Mouse (Mus musculus) spleen, adult 10 weeks (tissue): ENCODE measurements around the gene Mrpl27. TPM values are rescaled to one million over a fixed set of nuclear protein-coding genes. Genes with fewer than 3 reads are reported as not detected.

Experiments
- polyA plus RNA-seq: library from polyadenylated mRNA; stranded (reverse); fragments of 350-450 nt; fragmentation: Illumina TruSeq; extraction: RNeasy Lipid Tissue Mini Kit (QIAGEN cat#74804); gene quantifications from one replicate; pipeline ENCODE4 v1.2.3, GENCODE M21; 2015; ENCODE audit warnings: low replicate concordance; ENCODE audit not compliant: insufficient read depth

The Mrpl27 gene
- 31.3 TPM for polyA plus RNA-seq

DNA sequence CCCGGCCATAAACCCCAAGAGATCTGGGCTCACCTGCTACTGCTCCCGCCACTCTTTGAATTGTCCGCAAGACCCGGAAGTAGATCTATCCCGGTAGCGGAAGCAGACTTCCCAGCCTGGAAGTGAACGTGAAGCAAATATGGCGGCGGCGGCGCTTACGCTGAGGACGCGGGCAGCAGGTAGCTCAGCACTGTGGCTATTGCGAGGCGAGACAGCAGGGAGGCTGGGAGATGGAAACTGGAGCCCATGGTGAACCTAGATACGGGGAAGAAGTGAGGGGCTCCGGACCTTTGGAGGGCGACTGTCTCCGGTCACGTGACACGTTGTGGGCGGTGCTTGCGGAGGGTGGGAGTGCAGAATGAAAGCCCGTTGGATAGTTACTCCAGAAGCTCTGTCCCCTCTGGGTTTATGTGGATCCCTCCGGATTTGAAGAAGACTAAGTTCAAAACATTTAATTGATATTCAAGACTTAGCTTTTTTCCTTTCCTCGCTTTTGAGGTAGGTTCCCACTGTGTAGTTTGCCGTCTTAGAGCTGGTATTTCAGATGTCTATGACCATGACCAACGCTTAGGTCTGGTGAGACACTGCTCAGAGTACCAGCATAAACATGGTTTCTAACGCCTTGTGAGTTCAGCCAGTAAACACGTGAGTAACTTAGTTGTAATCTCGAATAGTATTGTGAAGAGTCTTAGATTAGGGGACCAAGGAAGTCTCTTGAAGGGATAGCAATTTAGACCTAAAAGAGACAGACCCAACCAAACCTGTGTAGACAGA is at the start of gene Mrpl27, which contains the start of gene Eme1:
Gene Mrpl27 (plus strand): TSS at position 105 of the 774 bp plus-strand sequence.
Gene Eme1 (minus strand): TSS at position 302 of the 774 bp plus-strand sequence.

DNA sequence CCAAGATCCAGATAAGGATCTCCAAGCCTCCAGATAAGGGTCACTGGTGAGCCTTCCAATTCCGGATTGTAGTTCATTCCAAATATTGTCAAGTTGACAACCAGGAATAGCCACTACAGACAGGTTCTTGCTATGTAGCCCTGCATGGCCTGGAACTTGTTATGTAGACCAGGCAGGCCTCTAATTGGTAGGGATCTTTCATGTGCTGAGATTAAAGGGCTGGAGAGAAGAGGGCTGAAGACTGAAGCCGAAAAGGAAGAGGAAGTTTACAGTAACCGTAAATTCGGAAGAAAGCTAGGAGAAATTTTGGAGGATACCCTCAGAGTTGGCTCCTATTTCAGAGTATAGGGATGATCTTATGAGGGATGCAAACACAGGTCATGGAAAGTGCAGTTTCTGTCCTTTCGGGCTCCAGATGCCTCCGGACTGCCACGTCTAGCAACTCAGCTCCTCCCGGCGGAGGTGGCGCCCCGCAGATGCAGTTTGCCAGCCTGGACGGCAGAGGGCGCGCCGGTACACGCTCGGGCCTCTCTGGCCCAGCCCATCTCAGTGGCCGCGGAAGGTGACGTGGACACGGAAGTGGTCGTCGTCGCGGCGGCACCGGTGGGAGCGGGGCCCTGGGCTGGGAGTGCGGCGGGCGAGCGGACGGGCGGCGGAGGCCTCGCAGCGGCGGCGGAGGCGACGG is 24.2 kb upstream of the Mrpl27 start, which contains the start of gene Lrrc59:
Gene Lrrc59 (plus strand): TSS at position 569 of the 685 bp plus-strand sequence.

DNA sequence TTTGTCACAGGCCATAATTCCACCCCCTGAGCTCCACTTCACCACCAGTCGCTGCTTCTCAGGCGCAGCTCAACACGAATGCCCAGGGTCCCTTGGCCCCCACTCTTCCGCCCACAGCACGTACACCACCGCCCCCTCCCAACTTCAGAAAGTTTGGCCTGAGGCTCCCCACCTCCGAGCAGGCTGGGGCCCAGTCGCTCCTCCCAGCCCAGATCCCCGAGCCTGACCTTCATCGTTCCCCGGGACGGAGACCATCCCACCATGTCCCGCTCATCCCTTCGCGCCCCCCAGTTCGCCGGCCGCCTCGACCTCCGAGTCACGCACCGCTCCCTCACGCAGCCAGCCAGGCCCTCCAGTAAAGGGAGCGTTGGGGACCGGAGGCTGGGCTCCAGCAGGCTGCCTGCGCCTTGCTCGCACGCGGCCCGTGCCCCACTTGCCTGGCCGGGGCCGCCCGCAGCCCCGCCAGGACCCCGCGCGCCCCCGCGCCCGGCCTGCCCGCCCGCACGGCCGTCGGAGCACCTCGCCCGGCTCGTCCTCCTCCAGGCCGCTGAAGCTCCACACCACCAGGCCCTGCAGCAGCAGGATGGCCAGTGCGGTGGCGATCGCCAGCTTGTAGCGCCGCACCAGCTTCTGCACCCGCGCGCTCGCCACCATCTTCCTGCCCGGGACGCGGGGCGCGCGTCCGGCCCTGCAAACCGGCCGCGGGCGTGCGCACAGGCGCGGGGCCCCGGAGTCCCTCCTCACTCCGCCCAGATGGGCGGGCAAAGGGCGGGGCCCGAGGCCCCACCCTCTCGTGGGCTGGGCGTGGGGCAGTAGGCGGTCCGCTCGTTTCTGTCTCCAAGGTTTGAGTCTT is 23.4 kb downstream of the Mrpl27 start, which contains the start of gene Xylt2:
Gene Xylt2 (minus strand): TSS at position 762 of the 853 bp plus-strand sequence.

DNA sequence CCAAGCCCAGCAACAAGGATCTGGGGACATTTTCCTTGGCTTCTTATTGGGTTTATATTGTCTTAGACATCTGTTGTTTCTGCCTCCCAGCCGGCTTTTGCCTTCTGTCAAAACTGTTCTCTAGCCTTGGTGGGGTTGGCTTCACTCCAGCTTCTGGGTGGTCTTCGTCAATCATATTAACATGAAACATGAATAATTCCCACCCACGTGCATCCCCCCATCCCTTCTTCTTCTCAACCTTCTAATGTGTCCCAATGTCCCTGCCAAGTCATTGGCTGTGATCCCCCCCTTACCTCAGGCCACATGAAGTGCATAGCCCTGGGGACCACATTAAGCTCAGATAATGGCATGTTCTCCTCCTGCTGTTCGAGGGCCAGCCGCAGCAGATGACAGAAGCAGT is 50.9 kb downstream of the Mrpl27 start, which contains the start of gene Gm11541:
Gene Gm11541 (minus strand): TSS at position 28 of the 400 bp plus-strand sequence.

Other genes with a start within 250 kb of the Mrpl27 start
- 0.76 TPM for gene Cacna1g, start 179.6 kb upstream of the Mrpl27 start, polyA plus RNA-seq
- gene Spata20, start 167.6 kb upstream of the Mrpl27 start, polyA plus RNA-seq = not detected
- not detected for gene Epn3, start 153.8 kb upstream of the Mrpl27 start, polyA plus RNA-seq
- gene Mycbpap, start 132.0 kb upstream of the Mrpl27 start, polyA plus RNA-seq = 0.18 TPM
- 5.6 TPM for gene Rsad1, start 104.5 kb upstream of the Mrpl27 start, polyA plus RNA-seq
- not detected for gene Chad, start 88.7 kb upstream of the Mrpl27 start, polyA plus RNA-seq
- gene Acsf2, start 51.9 kb upstream of the Mrpl27 start, polyA plus RNA-seq = 46.7 TPM
- 50.7 TPM for gene Lrrc59, start 24.0 kb upstream of the Mrpl27 start, polyA plus RNA-seq
- 1.8 TPM for gene Eme1, start 197 bp downstream of the Mrpl27 start, polyA plus RNA-seq
- gene Xylt2, start 23.7 kb downstream of the Mrpl27 start, polyA plus RNA-seq = 5.5 TPM
- gene Gm11541, start 50.7 kb downstream of the Mrpl27 start, polyA plus RNA-seq = not detected
- gene Cdc34b, start 88.0 kb downstream of the Mrpl27 start, polyA plus RNA-seq = not detected
- not detected for gene Tmem92, start 128.9 kb downstream of the Mrpl27 start, polyA plus RNA-seq